Mouse (Mus musculus) layer of hippocampus, adult 11-12 months (tissue): ENCODE measurements around the gene Degs1.

Experiments used
- DNase-seq: peaks from one replicate; pipeline ENCODE4 v3.0.0; 2022; ENCODE audit warnings: low spot score

Degs1 gene

DNA sequence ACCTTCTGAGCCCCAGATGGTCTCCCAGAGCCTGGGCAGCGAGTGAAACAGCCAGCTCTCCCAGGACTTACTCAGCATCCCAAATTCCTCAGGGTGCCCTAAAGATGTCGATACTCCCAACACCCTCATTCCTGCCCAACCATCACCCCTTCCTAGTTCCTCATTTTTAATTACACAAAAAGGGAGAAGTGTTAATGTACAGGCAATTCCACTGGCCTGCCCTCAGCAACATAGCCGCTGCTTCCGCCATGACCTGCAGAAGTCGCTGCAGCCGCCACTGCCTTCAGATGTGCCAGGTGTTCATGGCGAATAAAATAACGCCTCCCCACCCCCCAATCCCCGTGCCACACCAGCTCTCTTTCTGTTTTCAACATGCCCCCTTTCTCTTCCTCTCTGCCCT, 56.3 kb downstream of the Degs1 start:
- no peak for DNase-seq
